Mouse (Mus musculus): ENCODE results near the gene Armt1. TPM values are rescaled to one million over a fixed set of nuclear protein-coding genes. Genes with fewer than 3 reads are reported as not detected.
A peak's percentile ranks its signal among the peaks of the same experiment; 100 is the strongest.

Armt1 gene
- 11.4 and 11.8 TPM in 2 replicates for polyA plus RNA-seq (2015; fragmentation: Nextera tagmentation; extraction: Ambion mirVana)

GRCm38 (mm10) chr10:4432123-4432931, at the start of gene Armt1, which contains the start of gene Rmnd1:
TSS of gene Armt1 (plus strand) at chr10:4432467.
TSS of gene Rmnd1 (minus strand) at chr10:4432388.
- ATAC-seq (replicated peaks): peak; percentile 95
- WGBS: under 1% methylated on average over 74 of the region's 75 CpGs
- Histone ChIP-seq H3K9me3 (no peaks in the 10 kb centered on the region), H3K4me1 (peaks cover 16% of the 10 kb centered on the region), H3K4me3 (peak within 1 kb of the TSS; percentile 60), H3K4me2 (peak within 1 kb of the TSS; percentile 65), H3K27ac (peak within 1 kb of the TSS; percentile 82), H3K27me3 (replicated peaks) (no peaks in the 10 kb centered on the region), H3K9ac (peak within 1 kb of the TSS; percentile 74), H3K36me3 (replicated peaks) (0 out of 2 replicates have a peak, but pooled peaks cover 3% of the 10 kb centered on the region)

- no peak for ATAC-seq (replicated peaks)
- Histone ChIP-seq H3K4me3 (no peak overlapping the region), H3K4me2 (no peak overlapping the region), H3K27ac (no peak overlapping the region), H3K27me3 (replicated peaks) (no peaks in the 10 kb centered on the region), H3K9ac (no peak overlapping the region), H3K9me3 (no peaks in the 10 kb centered on the region), H3K36me3 (replicated peaks) (no peaks in the 10 kb centered on the region), H3K4me1 (peaks cover 10% of the 10 kb centered on the region)
- 93% methylated on average over 7 of the region's 7 CpGs for WGBS
Observed at GRCm38 (mm10) chr10:4384244-4384643, 48.0 kb upstream of the Armt1 start.

GRCm38 (mm10) chr10:4386609-4387591, 45.4 kb upstream of the Armt1 start:
- peak overlapping the region; percentile 100 for H3K27ac ChIP-seq
- WGBS: under 1% methylated on average over 31 of the region's 133 CpGs

GRCm38 (mm10) chr10:4387701-4388383, 44.4 kb upstream of the Armt1 start, which contains the start of gene Zbtb2:
TSS of gene Zbtb2 (minus strand) at chr10:4388108.
- peak within 1 kb of the TSS; percentile 79 for H3K4me2 ChIP-seq
- peak within 1 kb of the TSS; percentile 100 for H3K27ac ChIP-seq
- H3K9me3 ChIP-seq: no peaks in the 10 kb centered on the region
- H3K4me1 ChIP-seq: peaks cover 41% of the 10 kb centered on the region
- peak; percentile 13 for ATAC-seq (replicated peaks)
- no peaks in the 10 kb centered on the region for H3K27me3 ChIP-seq (replicated peaks)
- peak within 1 kb of the TSS; percentile 91 for H3K4me3 ChIP-seq
- WGBS: under 1% methylated on average over 50 of the region's 87 CpGs
- H3K36me3 ChIP-seq (replicated peaks): no peaks in the 10 kb centered on the region
- H3K9ac ChIP-seq: peak within 1 kb of the TSS; percentile 94

More at GRCm38 (mm10) chr10:4386609-4387591, 45.4 kb upstream of the Armt1 start:
- Histone ChIP-seq H3K9me3 (no peaks in the 10 kb centered on the region), H3K9ac (peak overlapping the region; percentile 94), H3K27me3 (replicated peaks) (no peaks in the 10 kb centered on the region), H3K4me2 (peak overlapping the region; percentile 79), H3K4me1 (peaks cover 37% of the 10 kb centered on the region), H3K4me3 (peak overlapping the region; percentile 91), H3K36me3 (replicated peaks) (no peaks in the 10 kb centered on the region)
- peak; percentile 93 for ATAC-seq (replicated peaks)

- Histone ChIP-seq H3K9me3 (no peaks in the 10 kb centered on the region), H3K4me2 (peak overlapping the region; percentile 79), H3K4me3 (peak overlapping the region; percentile 91), H3K27ac (peak overlapping the region; percentile 100), H3K9ac (peak overlapping the region; percentile 94), H3K27me3 (replicated peaks) (no peaks in the 10 kb centered on the region), H3K4me1 (peaks cover 41% of the 10 kb centered on the region), H3K36me3 (replicated peaks) (no peaks in the 10 kb centered on the region)
- ATAC-seq (replicated peaks): no peak
- WGBS: under 1% methylated on average over 19 of the region's 19 CpGs
Observed at GRCm38 (mm10) chr10:4388384-4388745, 43.9 kb upstream of the Armt1 start.

GRCm38 (mm10) chr10:4389036-4389435, 43.2 kb upstream of the Armt1 start:
- 26% methylated on average over 10 of the region's 10 CpGs for WGBS
- Histone ChIP-seq H3K4me3 (peak overlapping the region; percentile 91), H3K4me1 (peaks cover 41% of the 10 kb centered on the region), H3K27me3 (replicated peaks) (no peaks in the 10 kb centered on the region), H3K4me2 (peak overlapping the region; percentile 79), H3K9me3 (no peaks in the 10 kb centered on the region), H3K36me3 (replicated peaks) (no peaks in the 10 kb centered on the region), H3K9ac (peak overlapping the region; percentile 94; the same call in 1 of the 2 replicates), H3K27ac (no peak overlapping the region)
- ATAC-seq (replicated peaks): no peak

- Histone ChIP-seq H3K27ac (no peak overlapping the region), H3K4me3 (peak overlapping the region; percentile 91), H3K4me2 (peak overlapping the region; percentile 79), H3K4me1 (peaks cover 41% of the 10 kb centered on the region), H3K9me3 (no peaks in the 10 kb centered on the region), H3K27me3 (replicated peaks) (no peaks in the 10 kb centered on the region), H3K9ac (no peak overlapping the region), H3K36me3 (replicated peaks) (no peaks in the 10 kb centered on the region)
- 48% methylated on average over 5 of the region's 5 CpGs for WGBS
- ATAC-seq (replicated peaks): no peak
Observed at GRCm38 (mm10) chr10:4389461-4390112, 42.7 kb upstream of the Armt1 start.

- no peak for ATAC-seq (replicated peaks)
- H3K9me3 ChIP-seq: no peaks in the 10 kb centered on the region
- no peaks in the 10 kb centered on the region for H3K36me3 ChIP-seq (replicated peaks)
- no peak overlapping the region for H3K27ac ChIP-seq
- no peak overlapping the region; the same call in 1 of the 2 replicates for H3K9ac ChIP-seq
- H3K4me3 ChIP-seq: no peak overlapping the region
- peak overlapping the region; percentile 8; the same call in 1 of the 2 replicates for H3K4me2 ChIP-seq
- peaks cover 41% of the 10 kb centered on the region for H3K4me1 ChIP-seq
- 75% methylated on average over 2 of the region's 2 CpGs for WGBS
- no peaks in the 10 kb centered on the region for H3K27me3 ChIP-seq (replicated peaks)
Observed at GRCm38 (mm10) chr10:4390550-4390949, 41.7 kb upstream of the Armt1 start.

- 66% methylated on average over 5 of the region's 5 CpGs for WGBS
- Histone ChIP-seq H3K27me3 (replicated peaks) (no peaks in the 10 kb centered on the region), H3K4me1 (peaks cover 39% of the 10 kb centered on the region), H3K9me3 (no peaks in the 10 kb centered on the region), H3K27ac (no peak overlapping the region), H3K4me2 (peak overlapping the region; percentile 8; the same call in 1 of the 2 replicates), H3K4me3 (no peak overlapping the region), H3K36me3 (replicated peaks) (no peaks in the 10 kb centered on the region), H3K9ac (no peak overlapping the region)
- no peak for ATAC-seq (replicated peaks)
Observed at GRCm38 (mm10) chr10:4391076-4391475, 41.2 kb upstream of the Armt1 start.

GRCm38 (mm10) chr10:4391851-4392250, 40.4 kb upstream of the Armt1 start:
- H3K36me3 ChIP-seq (replicated peaks): no peaks in the 10 kb centered on the region
- H3K4me2 ChIP-seq: no peak overlapping the region; the same call in 1 of the 2 replicates

GRCm38 (mm10) chr10:4395321-4395720, 36.9 kb upstream of the Armt1 start:
- Histone ChIP-seq H3K4me1 (peaks cover 20% of the 10 kb centered on the region), H3K27ac (no peak overlapping the region), H3K36me3 (replicated peaks) (no peaks in the 10 kb centered on the region), H3K4me3 (no peak overlapping the region), H3K9me3 (no peaks in the 10 kb centered on the region), H3K27me3 (replicated peaks) (no peaks in the 10 kb centered on the region), H3K9ac (no peak overlapping the region), H3K4me2 (no peak overlapping the region)
- no peak for ATAC-seq (replicated peaks)
- WGBS: 91% methylated on average over 3 of the region's 3 CpGs

More at GRCm38 (mm10) chr10:4391851-4392250, 40.4 kb upstream of the Armt1 start:
- Histone ChIP-seq H3K27me3 (replicated peaks) (no peaks in the 10 kb centered on the region), H3K4me1 (peaks cover 39% of the 10 kb centered on the region), H3K27ac (no peak overlapping the region), H3K4me3 (no peak overlapping the region), H3K9ac (no peak overlapping the region), H3K9me3 (no peaks in the 10 kb centered on the region)
- 57% methylated on average over 6 of the region's 6 CpGs for WGBS
- ATAC-seq (replicated peaks): no peak

All from midbrain, embryonic 15.5 days (tissue).